Mouse (Mus musculus): Measurements from ENCODE around the gene Nfe2l2. TPM values are rescaled to one million over a fixed set of nuclear protein-coding genes. Genes with fewer than 3 reads are reported as not detected.
"Not testable (repeated sequence)": the region's sequence is repeated elsewhere in the genome, so short reads cannot be mapped to it uniquely, and the experiment has no call there.

Gene Nfe2l2
- polyA plus RNA-seq, 1 experiment from 2014 or later = 99.0 TPM

DNA sequence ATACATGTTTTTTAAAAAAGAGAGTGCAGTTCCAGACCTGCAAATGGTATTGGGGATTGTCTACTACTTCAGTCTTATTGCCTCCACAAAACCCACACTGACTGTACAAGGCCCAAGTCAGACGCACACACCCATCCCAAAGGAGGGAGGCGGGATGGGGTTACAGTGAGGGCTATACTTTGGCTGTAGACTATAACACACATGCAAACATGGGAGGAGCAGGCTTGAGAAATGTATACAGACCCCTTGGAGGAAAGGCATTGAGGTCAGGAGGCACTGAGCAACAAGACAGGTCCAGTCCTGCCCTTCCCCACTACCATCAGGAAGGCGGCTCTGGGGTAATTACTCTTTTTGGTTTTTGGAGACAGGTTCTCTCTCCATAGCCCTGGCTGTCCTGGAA lies 9.5 kb downstream of the Nfe2l2 start:
- peaks cover 49% of the 10 kb centered on the region for H3K4me1 ChIP-seq
- H3K9ac ChIP-seq; ATAC-seq (ENCODE audit: borderline replicate concordance, extremely low read depth, low FRiP score, low TSS enrichment); H3K27ac ChIP-seq; H3K4me2 ChIP-seq; H3K9me3 ChIP-seq; H3K4me3 ChIP-seq; H3K27me3 ChIP-seq; H3K36me3 ChIP-seq: not testable (repeated sequence)
- 84% methylated on average over 3 of the region's 3 CpGs for WGBS

DNA sequence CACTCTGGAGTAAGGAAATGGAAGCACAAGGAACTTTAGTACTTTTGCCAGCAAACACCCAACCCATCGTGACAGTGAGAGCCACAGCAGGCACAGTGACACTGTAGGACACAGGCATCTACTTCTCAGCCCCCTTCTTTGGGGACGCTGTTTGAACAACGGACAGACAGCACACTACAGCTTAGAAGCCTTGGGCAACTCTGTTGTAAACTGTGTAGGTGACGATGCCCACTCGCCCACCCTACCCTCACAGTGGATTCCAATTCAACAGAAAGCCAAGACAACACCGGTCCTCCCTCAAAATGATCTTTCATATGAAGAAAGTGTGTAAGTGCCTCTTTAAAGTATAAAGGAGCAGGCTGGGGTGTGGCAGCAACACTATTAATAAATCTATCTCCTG lies 12.1 kb downstream of the Nfe2l2 start:
- Histone ChIP-seq H3K36me3 (0 out of 2 replicates have a peak, but pooled peaks cover 2% of the 10 kb centered on the region), H3K4me3 (no peak overlapping the region), H3K27ac (no peak overlapping the region), H3K4me2 (no peak overlapping the region), H3K27me3 (no peaks in the 10 kb centered on the region), H3K4me1 (peaks cover 42% of the 10 kb centered on the region), H3K9me3 (no peaks in the 10 kb centered on the region), H3K9ac (no peak overlapping the region)
- no peak for ATAC-seq (ENCODE audit: borderline replicate concordance, extremely low read depth, low FRiP score, low TSS enrichment)
- whole genome bisulfite sequencing = 84% methylated on average over 6 of the region's 6 CpGs

DNA sequence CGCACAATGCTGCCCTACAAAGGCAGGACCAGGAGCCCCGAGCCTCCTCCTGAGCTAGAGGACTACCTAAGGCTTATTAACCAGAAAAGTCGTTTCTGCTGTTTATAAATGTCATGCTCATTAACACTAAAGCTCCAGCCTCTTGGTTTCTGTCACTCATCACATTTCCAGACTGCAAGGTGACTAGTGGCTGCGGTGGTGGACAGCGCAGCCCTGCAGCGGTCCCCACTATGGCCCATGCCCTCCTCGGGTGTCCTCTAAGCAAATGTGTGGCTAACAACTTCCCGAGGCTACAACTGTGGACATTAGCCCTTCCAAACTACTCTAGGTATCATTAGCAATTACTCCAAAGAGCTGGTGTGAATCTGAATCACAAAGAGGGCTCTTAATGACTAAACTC lies 13.1 kb downstream of the Nfe2l2 start:
- Histone ChIP-seq H3K36me3 (0 out of 2 replicates have a peak, but pooled peaks cover 2% of the 10 kb centered on the region), H3K9ac (no peak overlapping the region), H3K4me3 (no peak overlapping the region), H3K4me1 (peaks cover 37% of the 10 kb centered on the region), H3K27me3 (no peaks in the 10 kb centered on the region), H3K4me2 (no peak overlapping the region), H3K9me3 (no peaks in the 10 kb centered on the region), H3K27ac (no peak overlapping the region)
- WGBS = 70% methylated on average over 8 of the region's 8 CpGs
- ATAC-seq (ENCODE audit: borderline replicate concordance, extremely low read depth, low FRiP score, low TSS enrichment) = no peak

DNA sequence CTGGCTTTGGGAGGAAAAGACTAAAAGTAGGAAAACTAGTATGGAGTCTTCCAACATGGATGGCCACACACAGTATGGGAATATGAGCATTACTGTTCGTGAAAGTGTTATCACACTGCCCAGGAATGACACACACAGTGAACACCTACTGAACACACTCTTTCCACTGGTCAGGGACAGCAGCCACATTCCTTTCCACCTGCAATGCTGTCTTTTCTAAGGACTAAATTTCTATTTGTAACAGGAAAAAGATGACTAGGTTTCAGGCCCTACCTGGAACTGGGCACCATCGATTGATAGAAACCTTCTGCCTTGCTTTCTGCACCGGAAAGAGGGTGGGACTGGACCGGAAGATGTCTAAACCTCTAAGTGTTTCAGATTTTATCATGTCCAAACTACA lies 13.8 kb downstream of the Nfe2l2 start:
- Histone ChIP-seq H3K9ac (no peak overlapping the region), H3K27ac (no peak overlapping the region), H3K4me3 (no peak overlapping the region), H3K27me3 (no peaks in the 10 kb centered on the region), H3K36me3 (0 out of 2 replicates have a peak, but pooled peaks cover 2% of the 10 kb centered on the region), H3K4me1 (peaks cover 34% of the 10 kb centered on the region), H3K4me2 (no peak overlapping the region), H3K9me3 (no peaks in the 10 kb centered on the region)
- ATAC-seq (ENCODE audit: borderline replicate concordance, extremely low read depth, low FRiP score, low TSS enrichment) = no peak
- WGBS = 87% methylated on average over 4 of the region's 4 CpGs

DNA sequence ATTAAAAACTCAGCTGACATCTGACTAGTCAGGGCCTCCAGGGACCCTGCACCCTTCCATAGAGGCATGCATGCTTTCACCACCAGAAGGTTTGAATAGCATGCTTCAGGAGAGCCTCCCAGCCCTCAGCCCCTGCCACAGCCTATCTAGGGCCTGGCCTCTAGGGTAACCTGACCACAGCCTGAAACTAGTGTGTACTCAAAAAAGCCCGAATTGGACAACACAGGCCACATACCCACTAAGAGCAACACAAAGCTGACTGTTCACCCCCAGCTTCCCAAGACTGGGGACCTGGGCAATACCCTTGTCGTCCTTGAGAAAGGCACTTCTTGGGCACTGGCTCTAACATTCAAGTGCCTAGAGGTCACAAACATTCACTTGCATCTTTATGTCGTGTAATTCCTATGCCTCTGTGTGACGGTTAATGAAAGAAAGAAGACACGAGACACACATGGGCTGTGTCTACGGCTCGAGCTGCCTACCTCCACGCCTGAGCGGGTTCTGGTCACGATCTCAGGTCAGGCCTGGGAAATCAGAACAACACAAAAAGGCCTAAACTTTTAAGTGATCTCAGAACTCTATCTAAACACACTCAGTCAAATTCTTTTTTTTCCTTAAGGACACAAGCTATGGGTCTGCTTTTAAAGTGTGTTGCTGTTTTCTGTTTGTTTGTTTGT lies 14.8 kb downstream of the Nfe2l2 start:
- Histone ChIP-seq H3K9me3 (no peaks in the 10 kb centered on the region), H3K27ac (no peak overlapping the region), H3K4me3 (no peak overlapping the region), H3K9ac (no peak overlapping the region), H3K27me3 (no peaks in the 10 kb centered on the region), H3K4me1 (peaks cover 40% of the 10 kb centered on the region), H3K36me3 (0 out of 2 replicates have a peak, but pooled peaks cover 2% of the 10 kb centered on the region), H3K4me2 (no peak overlapping the region)
- ATAC-seq (ENCODE audit: borderline replicate concordance, extremely low read depth, low FRiP score, low TSS enrichment) = no peak
- 86% methylated on average over 10 of the region's 10 CpGs for WGBS

DNA sequence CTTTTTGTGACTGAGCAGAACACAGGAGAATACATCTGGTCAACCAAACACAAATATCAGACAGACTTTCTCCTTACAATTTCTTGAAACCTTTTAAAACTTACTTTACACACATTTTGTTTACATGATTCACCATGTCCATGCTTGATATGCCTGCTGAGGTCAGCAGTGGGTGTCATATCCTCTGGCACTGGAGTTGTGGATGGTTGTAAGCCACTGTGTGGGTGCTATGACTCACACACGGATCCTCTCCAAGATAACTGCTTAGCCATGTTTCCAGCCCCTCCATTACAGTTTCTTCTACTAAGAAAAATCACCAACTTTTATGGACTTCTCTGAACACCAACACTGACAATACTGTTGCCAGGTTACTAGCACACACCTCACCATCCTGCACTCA lies 15.5 kb downstream of the Nfe2l2 start:
- 74% methylated on average over 1 of the region's 1 CpGs for WGBS
- H3K27ac ChIP-seq = no peak overlapping the region
- no peak overlapping the region for H3K4me3 ChIP-seq
- H3K36me3 ChIP-seq = 0 out of 2 replicates have a peak, but pooled peaks cover 2% of the 10 kb centered on the region
- ATAC-seq (ENCODE audit: borderline replicate concordance, extremely low read depth, low FRiP score, low TSS enrichment) = no peak
- no peak overlapping the region for H3K4me2 ChIP-seq
- H3K9ac ChIP-seq = no peak overlapping the region
- H3K4me1 ChIP-seq = peaks cover 44% of the 10 kb centered on the region
- no peaks in the 10 kb centered on the region for H3K27me3 ChIP-seq
- no peaks in the 10 kb centered on the region for H3K9me3 ChIP-seq

DNA sequence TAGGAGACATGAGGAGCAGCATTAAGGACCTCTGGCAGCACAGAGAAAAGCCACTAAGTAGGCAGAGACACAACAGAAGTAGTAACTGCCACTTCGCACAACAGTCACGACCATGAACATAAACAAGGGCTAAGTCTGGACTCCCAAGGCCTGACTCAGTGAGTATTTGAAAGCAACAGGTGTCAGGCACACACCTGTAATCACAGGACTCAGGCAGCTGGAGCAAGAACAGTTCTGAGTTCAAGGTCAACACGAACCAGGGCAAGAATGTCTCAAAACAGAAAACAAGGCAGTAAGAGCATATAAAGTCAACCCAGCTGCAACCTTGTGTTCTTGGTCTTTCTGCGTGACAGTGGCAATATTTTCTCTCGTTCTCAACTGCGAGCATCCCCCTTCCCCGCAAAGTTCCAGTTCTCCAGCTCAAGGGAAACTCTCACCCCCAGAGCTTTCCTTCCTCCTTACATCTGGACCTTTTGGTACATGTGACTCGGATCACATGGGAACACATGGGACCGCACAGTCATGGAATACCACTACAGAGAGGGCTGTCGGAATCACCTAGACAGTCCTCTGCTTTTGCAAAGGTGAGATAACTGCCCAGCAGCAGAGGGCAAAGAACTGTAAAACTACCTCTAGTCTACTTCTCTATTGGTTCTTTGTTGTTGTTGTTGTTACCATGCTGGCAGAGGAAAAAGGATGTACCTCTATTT lies 17.2 kb downstream of the Nfe2l2 start:
- WGBS = 78% methylated on average over 10 of the region's 10 CpGs
- H3K9me3 ChIP-seq = no peaks in the 10 kb centered on the region
- no peak overlapping the region for H3K9ac ChIP-seq
- no peak overlapping the region for H3K4me2 ChIP-seq
- ATAC-seq (ENCODE audit: borderline replicate concordance, extremely low read depth, low FRiP score, low TSS enrichment) = no peak
- 0 out of 2 replicates have a peak, but pooled peaks cover under 1% of the 10 kb centered on the region for H3K36me3 ChIP-seq
- no peak overlapping the region for H3K4me3 ChIP-seq
- peaks cover 47% of the 10 kb centered on the region for H3K4me1 ChIP-seq
- H3K27me3 ChIP-seq = no peaks in the 10 kb centered on the region
- H3K27ac ChIP-seq = no peak overlapping the region

DNA sequence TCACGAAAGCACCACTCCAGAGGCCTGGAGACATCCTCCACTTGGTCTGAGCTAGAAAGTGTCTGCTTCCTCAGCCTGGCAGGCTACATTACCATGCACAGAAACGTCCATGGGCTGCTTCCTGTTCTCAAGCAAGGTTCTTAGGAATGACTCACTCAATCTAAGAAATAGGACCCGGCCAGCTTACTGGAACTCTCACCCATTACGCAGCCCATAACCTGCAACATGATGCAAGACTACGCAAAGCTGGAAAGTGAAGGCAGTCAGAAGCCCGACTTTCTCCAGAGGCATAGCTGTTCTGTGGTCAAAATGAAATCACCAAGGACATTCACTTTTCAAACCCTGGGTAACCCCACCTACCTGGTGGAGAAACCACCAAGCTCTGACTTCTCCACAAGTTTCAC lies 19.0 kb downstream of the Nfe2l2 start:
- H3K27ac ChIP-seq = 0 out of 2 replicates have a peak overlapping the region, but pooled peaks have one; percentile 3
- no peak overlapping the region for H3K4me2 ChIP-seq
- ATAC-seq (ENCODE audit: borderline replicate concordance, extremely low read depth, low FRiP score, low TSS enrichment) = no peak
- H3K4me3 ChIP-seq = no peak overlapping the region
- no peaks in the 10 kb centered on the region for H3K36me3 ChIP-seq
- H3K27me3 ChIP-seq = no peaks in the 10 kb centered on the region
- WGBS = 62% methylated on average over 6 of the region's 6 CpGs
- H3K9ac ChIP-seq = no peak overlapping the region
- peaks cover 51% of the 10 kb centered on the region for H3K4me1 ChIP-seq
- H3K9me3 ChIP-seq = no peaks in the 10 kb centered on the region

DNA sequence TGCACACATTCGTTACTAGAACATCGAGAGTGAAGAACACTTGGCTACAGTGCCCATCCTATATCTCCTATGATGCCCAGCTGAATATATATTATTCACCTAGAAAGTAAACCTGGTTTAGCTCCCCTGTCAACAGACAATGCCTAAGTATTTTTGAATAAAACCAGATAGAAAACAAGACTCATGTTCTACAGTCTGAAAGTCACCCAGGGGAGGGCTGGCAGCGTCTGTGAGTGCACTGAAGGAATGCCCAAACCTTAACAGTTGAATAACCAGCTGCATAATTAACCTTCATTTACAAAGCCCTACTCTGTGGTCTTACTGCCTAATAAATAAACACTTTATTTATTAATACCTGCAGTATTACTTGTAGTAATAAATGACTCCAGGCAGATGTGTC lies 19.9 kb downstream of the Nfe2l2 start:
- Histone ChIP-seq H3K9me3 (no peaks in the 10 kb centered on the region), H3K4me1 (peaks cover 51% of the 10 kb centered on the region), H3K36me3 (no peaks in the 10 kb centered on the region), H3K4me2 (no peak overlapping the region), H3K27ac (no peak overlapping the region), H3K9ac (no peak overlapping the region), H3K4me3 (no peak overlapping the region), H3K27me3 (no peaks in the 10 kb centered on the region)
- ATAC-seq (ENCODE audit: borderline replicate concordance, extremely low read depth, low FRiP score, low TSS enrichment) = no peak
- 71% methylated on average over 3 of the region's 3 CpGs for WGBS

DNA sequence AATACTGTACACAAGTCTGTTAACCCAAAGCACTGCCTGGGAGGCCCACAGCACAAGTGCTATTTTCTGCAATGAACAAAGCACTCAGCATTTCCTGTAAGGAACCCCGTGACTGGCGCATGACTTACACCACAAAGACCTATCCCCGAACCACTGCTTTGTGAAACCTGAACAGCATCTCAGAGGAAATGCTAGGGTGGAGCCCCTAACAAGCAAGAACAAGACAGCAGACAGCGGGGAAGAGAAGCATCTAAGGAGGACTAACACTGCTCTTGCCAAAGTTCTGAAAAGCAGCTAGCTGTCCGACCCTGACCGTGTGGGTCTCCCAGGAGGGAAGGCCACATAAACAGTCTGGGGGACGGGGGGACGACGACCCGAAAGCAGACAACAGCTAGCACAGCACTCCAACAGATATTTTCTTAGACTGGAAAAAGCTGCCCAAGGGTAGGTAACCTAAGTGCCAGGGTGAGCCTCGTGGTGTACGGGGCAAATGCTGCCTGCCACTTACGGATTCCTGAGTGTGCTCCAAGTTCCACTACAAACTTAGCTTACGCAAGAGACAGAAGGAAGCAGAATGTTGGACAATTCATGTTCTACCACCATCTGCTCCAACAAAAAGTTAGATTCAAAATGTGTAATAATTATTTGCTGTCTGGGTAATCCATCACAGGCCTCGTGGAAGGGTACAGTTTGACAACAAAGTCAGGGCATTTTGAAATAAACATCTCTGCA lies 21.3 kb downstream of the Nfe2l2 start:
- 28% methylated on average over 15 of the region's 15 CpGs for WGBS
- Histone ChIP-seq H3K4me3 (no peak overlapping the region), H3K27ac (peak overlapping the region; percentile 90), H3K4me2 (peak overlapping the region; percentile 39), H3K9ac (no peak overlapping the region), H3K4me1 (peaks cover 51% of the 10 kb centered on the region), H3K36me3 (peaks cover 11% of the 10 kb centered on the region), H3K9me3 (no peaks in the 10 kb centered on the region), H3K27me3 (no peaks in the 10 kb centered on the region)
- ATAC-seq (ENCODE audit: borderline replicate concordance, extremely low read depth, low FRiP score, low TSS enrichment) = peak; percentile 48; the same call in 1 of the 2 replicates

DNA sequence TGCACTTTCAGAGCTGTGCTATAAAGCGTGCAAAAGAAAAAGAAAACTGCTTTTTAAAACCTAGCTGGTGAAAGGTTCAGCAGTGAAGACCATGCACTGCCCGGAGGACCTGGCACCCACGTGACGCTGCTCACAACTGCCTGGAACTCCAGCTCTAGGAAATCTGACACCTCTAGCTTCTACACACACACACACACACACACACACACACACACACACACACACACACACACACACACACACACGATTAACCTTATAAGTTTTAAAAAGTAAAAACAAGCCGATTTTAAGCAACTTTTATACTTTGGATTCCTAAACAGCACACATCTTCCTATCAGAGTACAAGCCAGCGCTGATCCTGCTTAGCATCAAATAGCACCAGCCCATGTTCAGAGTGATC lies 23.0 kb downstream of the Nfe2l2 start:
- H3K4me2 ChIP-seq = no peak overlapping the region
- ATAC-seq (ENCODE audit: borderline replicate concordance, extremely low read depth, low FRiP score, low TSS enrichment) = no peak
- peaks cover 41% of the 10 kb centered on the region for H3K4me1 ChIP-seq
- H3K36me3 ChIP-seq = peaks cover 22% of the 10 kb centered on the region
- no peak overlapping the region for H3K4me3 ChIP-seq
- no peak overlapping the region for H3K27ac ChIP-seq
- WGBS = 42% methylated on average over 7 of the region's 7 CpGs
- no peaks in the 10 kb centered on the region for H3K9me3 ChIP-seq
- no peaks in the 10 kb centered on the region for H3K27me3 ChIP-seq
- H3K9ac ChIP-seq = no peak overlapping the region

DNA sequence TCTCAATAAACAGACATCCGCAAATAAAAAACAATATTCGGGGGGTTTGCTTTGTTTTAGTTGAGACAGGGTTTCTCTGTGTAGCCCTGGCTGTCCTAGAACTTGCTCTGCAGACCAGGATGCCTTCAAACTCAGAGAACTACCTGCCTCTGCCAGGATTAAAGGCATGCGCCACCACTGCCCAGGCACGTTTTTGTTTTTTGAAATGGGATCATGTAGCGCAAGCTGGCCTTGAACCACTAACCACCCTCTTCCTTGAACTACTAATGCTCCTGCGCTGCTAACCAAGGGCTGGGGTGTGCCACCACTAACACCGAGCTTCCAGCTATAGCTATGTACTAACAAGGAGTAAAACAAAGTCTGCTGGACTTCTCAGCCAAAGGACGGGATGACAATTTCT lies 24.5 kb downstream of the Nfe2l2 start:
- H3K27me3 ChIP-seq = no peaks in the 10 kb centered on the region
- peaks cover 31% of the 10 kb centered on the region for H3K4me1 ChIP-seq
- no peaks in the 10 kb centered on the region for H3K9me3 ChIP-seq
- H3K27ac ChIP-seq = no peak overlapping the region
- H3K4me3 ChIP-seq = no peak overlapping the region
- H3K4me2 ChIP-seq = no peak overlapping the region
- H3K36me3 ChIP-seq = peaks cover 34% of the 10 kb centered on the region
- no peak for ATAC-seq (ENCODE audit: borderline replicate concordance, extremely low read depth, low FRiP score, low TSS enrichment)
- 88% methylated on average over 8 of the region's 8 CpGs for WGBS
- no peak overlapping the region for H3K9ac ChIP-seq

Data from lung, embryonic 15.5 days (tissue).